Mouse (Mus musculus) hematopoietic stem cell, adult 5-6 weeks (primary cell): ENCODE results near the gene Phip. TPM values are rescaled to one million over a fixed set of nuclear protein-coding genes. Genes with fewer than 3 reads are reported as not detected.

Experiments
- ATAC-seq, 2 experiments: fragments of 125-278 bp in 1 of 2; replicated peaks in 1 of 2; 2 replicates each; pipeline ENCODE4 v1.8.0; 2016 to 2017; ENCODE audit warnings: inconsistent platforms in 2 of 2, mild to moderate bottlenecking in 2 of 2, moderate number of reproducible peaks in 2 of 2, low read depth in 1 of 2, moderate TSS enrichment in 1 of 2; ENCODE audit not compliant: low FRiP score in 2 of 2, poor library complexity in 2 of 2, severe bottlenecking in 2 of 2, insufficient read depth in 1 of 2, low TSS enrichment in 1 of 2
- total RNA-seq: library from RNA; stranded (forward); fragments of 172-1452, 232-1000 nt; gene quantifications from 2 replicates; pipeline ENCODE4 v1.2.3, GENCODE M21; 2017

Phip gene
- total RNA-seq, 1 experiment from 2014 or later = 213 TPM

DNA sequence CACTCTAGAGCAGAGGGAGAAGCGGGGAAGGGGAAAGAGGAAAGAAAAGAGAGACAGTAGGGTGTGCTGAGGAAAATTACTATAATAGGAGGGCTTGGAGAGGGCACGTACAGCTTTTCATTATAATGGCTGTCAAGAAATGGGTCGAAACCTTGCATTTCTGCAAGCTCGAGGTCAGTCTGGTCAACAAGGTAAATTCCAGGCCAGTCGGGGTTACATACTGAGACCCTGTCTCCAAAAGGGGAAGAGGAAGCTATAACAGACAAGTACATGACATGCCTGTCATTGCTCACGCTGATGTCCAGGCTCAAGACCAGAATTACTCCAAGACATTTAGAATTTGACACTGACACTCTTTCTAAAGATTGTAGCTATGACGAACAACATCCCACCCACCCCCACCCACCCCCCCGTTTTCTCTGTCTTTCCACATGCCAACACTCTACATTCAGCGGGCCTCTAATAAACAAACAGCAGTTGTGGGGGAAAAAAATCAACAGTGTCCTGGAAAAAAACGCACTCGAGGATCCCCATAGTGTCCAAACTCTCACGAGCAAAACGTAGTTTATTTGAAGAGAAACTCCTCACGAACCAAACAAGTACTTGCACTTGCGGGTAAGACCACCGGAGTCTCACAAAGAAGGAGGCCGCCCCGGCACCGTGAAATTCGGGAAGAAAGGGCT lies 146.2 kb downstream of the Phip start, which contains the start of gene Irak1bp1:
TSS of gene Irak1bp1 (plus strand) at position 534 of the 683 bp plus-strand sequence.
- ATAC-seq = no peak; a peak in 1 of 4 replicates

DNA sequence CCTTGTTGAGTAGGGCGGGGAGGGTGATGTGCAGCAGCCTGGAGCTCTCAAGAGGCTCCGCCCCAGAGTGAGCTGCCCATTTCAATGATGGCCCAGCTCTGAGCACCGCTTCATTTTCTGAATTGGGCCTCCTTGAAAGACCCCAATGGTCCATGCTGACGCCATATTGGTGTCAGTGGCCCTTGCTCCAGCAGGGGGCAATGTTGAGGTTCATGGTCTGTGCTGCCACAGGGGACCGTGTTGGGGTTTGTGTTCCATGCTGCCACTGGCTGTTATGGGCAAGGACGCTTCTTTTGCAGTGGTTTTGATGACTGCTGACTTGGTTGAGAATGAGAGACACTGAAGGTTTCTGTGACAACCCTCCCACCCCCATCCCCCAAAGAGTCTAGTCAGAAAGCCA lies 148.9 kb downstream of the Phip start:
- no peak for ATAC-seq

Other genes with a start within 250 kb of the Phip start
- gene Irak1bp1, start 146.0 kb downstream of the Phip start, total RNA-seq = 4.2 and 5.7 TPM in 2 replicates
- gene Hmgn3, start 171.2 kb upstream of the Phip start, total RNA-seq = 47.5 and 55.2 TPM in 2 replicates